Mouse (Mus musculus) hindbrain, embryonic 10.5 days (tissue): ENCODE measurements around the gene Chit1. TPM values are rescaled to one million over a fixed set of nuclear protein-coding genes. Genes with fewer than 3 reads are reported as not detected.

Experiments used
- DNase-seq: peaks from one replicate; pipeline ENCODE4 v3.0.0-alpha.2; 2017; ENCODE audit warnings: low spot score
- H3K27ac ChIP-seq: fragments of 300-500 bp; sonication (generic); 2 replicates; pipeline ENCODE4 v1.5.1; 2016; ENCODE audit warnings: mild to moderate bottlenecking, moderate library complexity
- H3K27me3 ChIP-seq: fragments of 300-500 bp; sonication (generic); 2 replicates; pipeline ENCODE4 v1.6.1; 2016; ENCODE audit warnings: mild to moderate bottlenecking; ENCODE audit not compliant: poor library complexity, insufficient read depth, severe bottlenecking
- H3K36me3 ChIP-seq: fragments of 300-500 bp; sonication (generic); 2 replicates; pipeline ENCODE4 v1.6.1; 2016; ENCODE audit warnings: mild to moderate bottlenecking, moderate library complexity
- H3K4me1 ChIP-seq: fragments of 300-500 bp; sonication (generic); replicated peaks from 2 replicates; pipeline ENCODE4 v1.6.1; 2016; ENCODE audit warnings: mild to moderate bottlenecking
- H3K4me3 ChIP-seq: fragments of 300-500 bp; sonication (generic); 2 replicates; pipeline ENCODE4 v1.5.1; 2016; ENCODE audit warnings: mild to moderate bottlenecking, moderate library complexity
- H3K9me3 ChIP-seq: fragments of 300-500 bp; sonication (generic); 2 replicates; pipeline ENCODE4 v1.6.1; 2016; ENCODE audit warnings: mild to moderate bottlenecking, moderate library complexity
- WGBS: fragments of 180-500 bp; shearing (Covaris S2); methylation state at CpG from one replicate; pipeline ENCODE4 v1.1.7; 2016; 5-methylcytosine and 5-hydroxymethylcytosine counted together
- polyA plus RNA-seq: library from polyadenylated mRNA; unstranded; fragments of >200 nt; fragmentation: Nextera tagmentation; extraction: Ambion mirVana; gene quantifications from 2 replicates; pipeline ENCODE4 v1.2.1, GENCODE M21; 2016

Chit1 gene
- polyA plus RNA-seq, 1 experiment from 2014 or later = not detected

DNA sequence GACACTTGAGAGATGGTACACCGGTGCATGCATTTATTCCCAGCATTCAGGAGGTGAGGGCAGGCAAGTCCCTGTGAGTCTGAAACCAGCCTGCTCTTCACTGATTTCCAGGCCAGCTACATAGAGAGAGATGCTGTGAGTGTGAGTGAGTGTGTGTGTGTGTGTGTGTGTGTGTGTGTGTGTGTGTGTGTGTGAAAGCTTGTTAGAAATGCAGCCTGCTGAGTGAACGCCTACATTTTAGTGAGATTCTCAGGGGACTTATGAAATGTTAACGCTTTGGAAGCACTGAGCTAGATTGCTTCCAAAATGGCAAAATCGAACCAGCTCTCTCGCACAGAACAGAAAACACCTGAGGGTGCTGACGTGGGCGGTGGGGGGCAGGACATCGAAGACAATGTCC lies 35.0 kb downstream of the Chit1 start:
- Histone ChIP-seq H3K36me3 (no peaks in the 10 kb centered on the region), H3K27ac (no peak overlapping the region), H3K4me1 (peaks cover 26% of the 10 kb centered on the region), H3K4me3 (no peak overlapping the region), H3K9me3 (no peaks in the 10 kb centered on the region), H3K27me3 (peaks cover 4% of the 10 kb centered on the region; the same call in 1 of the 2 replicates)
- no peak for DNase-seq
- WGBS = 87% methylated on average over 8 of the region's 8 CpGs

DNA sequence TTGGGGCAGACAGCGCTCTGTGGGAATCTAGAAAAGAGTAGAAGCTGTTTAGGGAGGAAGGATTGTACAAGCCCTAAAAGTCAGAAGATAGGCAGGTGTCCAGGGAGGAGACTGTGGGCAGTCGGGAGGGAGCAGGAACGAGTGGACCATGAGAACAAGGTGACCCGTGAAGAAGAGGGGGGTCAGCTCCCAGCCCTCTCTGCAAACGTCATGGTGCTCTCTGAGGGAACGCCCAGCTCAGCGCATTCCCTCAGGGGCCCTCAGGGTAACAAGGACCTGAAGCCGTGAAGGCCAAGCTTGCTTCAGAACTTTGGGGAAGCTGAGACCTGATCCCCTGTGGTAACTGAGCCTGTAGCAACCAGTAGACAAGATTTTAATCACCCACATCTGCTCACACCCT lies 39.0 kb downstream of the Chit1 start:
- Histone ChIP-seq H3K27ac (no peak overlapping the region), H3K4me3 (no peak overlapping the region), H3K36me3 (no peaks in the 10 kb centered on the region), H3K27me3 (no peaks in the 10 kb centered on the region), H3K4me1 (no peaks in the 10 kb centered on the region; the same call in 1 of the 2 replicates), H3K9me3 (0 out of 2 replicates have a peak, but pooled peaks cover 2% of the 10 kb centered on the region)
- 71% methylated on average over 8 of the region's 8 CpGs for WGBS
- DNase-seq = no peak

DNA sequence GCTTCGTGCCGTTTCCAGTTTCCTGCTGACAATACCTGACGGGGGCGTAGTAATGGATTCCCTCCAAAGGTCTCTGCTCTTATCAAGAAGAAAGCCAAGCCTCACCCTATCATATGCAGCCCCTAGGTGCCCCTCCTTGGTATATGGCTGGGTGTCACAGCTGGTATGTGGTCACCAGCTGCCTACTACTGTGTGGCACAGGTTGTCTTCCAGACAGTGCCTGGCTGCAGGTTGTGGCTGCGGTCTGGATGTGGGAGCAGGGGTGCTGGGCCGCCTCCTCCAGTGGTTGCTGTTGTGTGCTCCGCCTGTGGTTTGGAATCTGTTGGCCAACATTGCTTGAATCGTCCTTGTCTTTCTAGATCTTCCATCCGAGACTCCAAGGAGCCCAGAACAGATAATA lies 39.7 kb downstream of the Chit1 start:
- Histone ChIP-seq H3K36me3 (no peaks in the 10 kb centered on the region), H3K9me3 (0 out of 2 replicates have a peak, but pooled peaks cover 3% of the 10 kb centered on the region), H3K4me3 (no peak overlapping the region), H3K27ac (no peak overlapping the region), H3K27me3 (no peaks in the 10 kb centered on the region), H3K4me1 (no peaks in the 10 kb centered on the region; the same call in 1 of the 2 replicates)
- WGBS = 92% methylated on average over 9 of the region's 9 CpGs
- DNase-seq = no peak

DNA sequence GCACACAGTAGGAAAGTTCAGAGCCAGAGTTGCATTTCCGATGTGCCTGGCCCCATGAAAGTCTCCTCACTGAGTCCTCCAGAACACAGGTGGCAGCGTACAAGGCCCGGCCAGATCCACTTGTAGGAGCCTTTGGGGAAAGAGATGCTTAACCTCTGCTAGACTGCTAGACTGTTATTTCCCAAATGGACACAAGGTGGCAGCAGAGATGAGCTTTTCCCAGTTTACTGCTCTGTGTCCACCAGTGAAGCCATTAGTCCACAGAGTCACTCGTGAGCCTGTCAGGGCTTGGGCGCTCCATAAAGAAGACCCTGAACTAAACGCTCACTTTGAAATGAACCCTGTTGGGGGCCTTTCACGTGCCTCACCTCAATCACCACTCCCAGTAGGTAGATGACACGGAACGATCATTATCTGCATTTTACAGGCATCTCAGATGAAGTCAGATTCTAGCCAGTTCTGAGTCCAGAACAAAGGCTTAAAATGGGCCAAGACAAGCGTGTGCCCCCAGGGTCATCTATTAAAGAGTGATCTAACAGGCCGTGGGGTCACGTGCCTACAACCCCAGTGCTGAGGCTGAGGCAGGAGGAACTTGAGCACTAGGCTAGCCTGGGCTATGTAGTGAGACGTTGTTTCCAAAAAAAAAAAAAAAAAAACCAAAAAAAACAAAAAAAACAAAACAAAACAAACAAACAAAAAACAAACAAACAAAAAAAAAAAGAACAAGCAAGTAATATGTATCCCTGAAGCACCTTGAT lies 40.8 kb downstream of the Chit1 start:
- no peaks in the 10 kb centered on the region for H3K36me3 ChIP-seq
- H3K27me3 ChIP-seq = no peaks in the 10 kb centered on the region
- H3K27ac ChIP-seq = no peak overlapping the region
- H3K4me1 ChIP-seq = no peaks in the 10 kb centered on the region; the same call in 1 of the 2 replicates
- WGBS = 39% methylated on average over 13 of the region's 13 CpGs
- peak; percentile 89 for DNase-seq
- no peak overlapping the region for H3K4me3 ChIP-seq
- H3K9me3 ChIP-seq = 0 out of 2 replicates have a peak, but pooled peaks cover 3% of the 10 kb centered on the region

DNA sequence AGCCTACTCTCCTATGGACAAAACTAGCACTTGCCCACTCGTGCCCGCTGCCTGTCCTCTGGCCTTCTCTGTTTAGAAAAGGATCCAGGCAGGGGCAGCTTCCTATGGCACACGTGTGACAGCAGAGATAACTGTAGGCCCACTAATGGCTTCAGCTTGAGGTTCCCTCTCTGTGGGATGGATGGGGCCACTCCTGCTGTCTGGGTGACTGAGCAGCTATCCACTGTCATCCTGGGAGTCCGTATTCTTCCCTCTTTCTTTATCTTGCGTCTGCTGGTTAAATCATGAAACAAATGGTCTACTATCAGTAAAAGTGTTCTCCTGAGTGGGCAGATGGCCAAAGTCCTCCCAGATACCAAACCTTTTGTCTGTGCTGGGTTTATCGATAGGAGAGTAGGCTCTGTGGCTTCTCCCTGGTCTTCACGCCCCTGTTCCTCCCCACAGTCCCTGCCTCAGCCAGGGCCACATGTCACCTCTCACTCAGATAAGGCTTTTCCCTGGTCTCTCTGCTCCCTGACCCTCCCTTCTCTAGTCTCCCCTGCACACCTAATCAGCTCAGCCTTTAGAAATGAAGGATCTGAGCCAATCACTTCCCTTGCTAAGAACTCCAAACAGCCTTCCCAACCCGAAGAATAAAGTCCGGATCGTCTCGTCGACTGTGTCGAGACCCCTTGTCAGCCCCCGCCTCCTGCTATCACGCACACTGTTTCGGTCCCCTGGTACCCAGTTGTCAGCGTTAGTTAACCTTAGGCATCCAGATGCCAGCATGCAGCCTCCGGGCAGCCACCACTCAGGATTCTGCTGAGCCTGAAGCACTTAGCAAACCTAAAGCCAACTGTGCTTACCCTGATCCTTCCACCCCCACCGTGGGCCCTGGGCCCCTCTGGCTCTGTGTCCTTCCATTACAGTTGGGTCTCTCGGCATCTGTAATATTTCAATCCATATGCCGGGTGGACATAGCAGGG lies 41.9 kb downstream of the Chit1 start:
- no peak for DNase-seq
- Histone ChIP-seq H3K27ac (no peak overlapping the region; the same call in 1 of the 2 replicates), H3K27me3 (no peaks in the 10 kb centered on the region), H3K9me3 (0 out of 2 replicates have a peak, but pooled peaks cover 3% of the 10 kb centered on the region), H3K4me3 (no peak overlapping the region), H3K36me3 (no peaks in the 10 kb centered on the region), H3K4me1 (no peaks in the 10 kb centered on the region; the same call in 1 of the 2 replicates)
- 78% methylated on average over 21 of the region's 21 CpGs for WGBS

DNA sequence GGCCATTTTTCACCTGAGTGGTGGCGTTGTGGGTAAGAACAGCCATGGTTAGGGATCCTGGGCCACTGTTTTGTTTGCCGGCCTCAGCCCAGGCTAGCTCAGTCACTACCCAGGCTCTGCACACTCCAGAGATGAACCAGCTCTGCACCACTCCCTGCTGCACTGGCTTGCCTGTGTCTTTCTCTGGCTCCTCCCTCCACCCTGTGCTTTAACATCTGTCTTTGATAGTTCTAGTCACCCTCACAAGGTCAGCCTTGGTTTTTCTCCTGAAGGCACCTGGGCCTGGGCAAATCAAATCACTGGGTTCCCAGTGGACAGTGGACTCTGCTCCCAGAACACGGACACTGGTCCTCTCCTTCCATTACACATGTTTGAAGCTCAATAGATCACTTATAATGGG lies 43.1 kb downstream of the Chit1 start:
- WGBS = 93% methylated on average over 3 of the region's 3 CpGs
- Histone ChIP-seq H3K36me3 (no peaks in the 10 kb centered on the region), H3K9me3 (0 out of 2 replicates have a peak, but pooled peaks cover 3% of the 10 kb centered on the region), H3K27me3 (no peaks in the 10 kb centered on the region), H3K27ac (no peak overlapping the region), H3K4me3 (no peak overlapping the region), H3K4me1 (no peaks in the 10 kb centered on the region; the same call in 1 of the 2 replicates)
- no peak for DNase-seq

DNA sequence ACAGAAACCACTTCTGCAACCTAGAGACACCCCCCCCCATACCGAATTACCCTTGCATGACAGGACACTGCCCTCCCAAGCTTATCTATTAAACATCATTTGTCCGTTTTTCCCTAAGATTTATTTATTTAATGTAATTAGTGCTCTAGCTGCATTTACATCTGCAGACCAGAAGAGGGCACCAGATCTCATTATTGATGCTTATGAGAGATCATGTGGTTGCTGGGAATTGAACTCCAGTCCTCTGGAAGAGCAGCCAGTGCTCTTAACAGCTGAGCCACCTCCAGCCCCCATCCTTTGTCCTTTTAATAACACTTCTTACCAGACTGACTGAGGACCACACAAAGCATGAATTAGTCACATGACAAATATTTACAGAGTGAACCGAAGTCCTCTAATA lies 43.6 kb downstream of the Chit1 start:
- Histone ChIP-seq H3K36me3 (no peaks in the 10 kb centered on the region), H3K27ac (no peak overlapping the region), H3K4me3 (no peak overlapping the region), H3K4me1 (no peaks in the 10 kb centered on the region; the same call in 1 of the 2 replicates), H3K9me3 (0 out of 2 replicates have a peak, but pooled peaks cover 3% of the 10 kb centered on the region), H3K27me3 (no peaks in the 10 kb centered on the region)
- DNase-seq = no peak
- WGBS = 53% methylated on average over 3 of the region's 3 CpGs

DNA sequence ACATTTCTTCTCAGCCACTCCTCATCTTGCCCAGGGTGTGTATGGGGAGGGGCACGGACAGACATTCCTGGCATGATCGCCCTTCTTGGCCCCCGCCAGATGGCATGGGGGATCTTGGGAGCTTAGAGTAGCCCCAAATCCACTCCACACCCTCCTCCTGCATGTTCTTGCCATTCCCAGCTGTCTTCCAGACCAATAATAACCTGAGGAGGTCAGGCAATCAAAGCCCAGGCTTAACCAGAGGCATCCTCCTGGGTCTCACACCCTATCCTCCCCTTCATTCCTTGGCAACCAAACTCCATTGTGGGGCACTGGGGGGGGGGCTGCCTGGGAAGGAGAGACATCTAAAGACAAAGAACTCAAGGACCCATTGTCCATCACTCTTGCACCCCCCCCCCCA lies 49.4 kb downstream of the Chit1 start:
- no peak overlapping the region for H3K27ac ChIP-seq
- no peaks in the 10 kb centered on the region for H3K36me3 ChIP-seq
- no peak overlapping the region for H3K4me3 ChIP-seq
- H3K9me3 ChIP-seq = no peaks in the 10 kb centered on the region
- H3K4me1 ChIP-seq = peaks cover 15% of the 10 kb centered on the region; the same call in 1 of the 2 replicates
- H3K27me3 ChIP-seq = no peaks in the 10 kb centered on the region
- 88% methylated on average over 3 of the region's 3 CpGs for WGBS
- no peak for DNase-seq

DNA sequence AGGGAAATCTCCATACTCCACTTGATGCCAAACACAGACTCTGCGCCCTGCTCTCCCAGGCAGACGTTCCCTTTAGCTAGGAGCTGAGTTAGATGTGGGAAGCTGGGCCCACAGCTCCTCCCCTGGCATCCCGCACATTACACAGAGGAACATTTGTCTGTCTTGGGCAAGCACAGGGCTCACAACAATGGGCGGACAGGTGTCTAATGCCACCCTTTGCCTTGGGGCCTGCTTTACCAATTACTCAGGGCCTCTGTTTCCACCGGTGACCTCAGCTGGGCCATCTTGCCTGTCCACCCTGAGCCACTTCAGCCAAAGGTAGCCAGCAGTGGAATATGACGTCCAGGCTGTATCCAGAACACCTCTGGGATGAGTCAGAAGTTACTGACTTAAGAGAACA lies 50.4 kb downstream of the Chit1 start:
- H3K4me1 ChIP-seq = peaks cover 15% of the 10 kb centered on the region; the same call in 1 of the 2 replicates
- WGBS = 83% methylated on average over 6 of the region's 6 CpGs

DNA sequence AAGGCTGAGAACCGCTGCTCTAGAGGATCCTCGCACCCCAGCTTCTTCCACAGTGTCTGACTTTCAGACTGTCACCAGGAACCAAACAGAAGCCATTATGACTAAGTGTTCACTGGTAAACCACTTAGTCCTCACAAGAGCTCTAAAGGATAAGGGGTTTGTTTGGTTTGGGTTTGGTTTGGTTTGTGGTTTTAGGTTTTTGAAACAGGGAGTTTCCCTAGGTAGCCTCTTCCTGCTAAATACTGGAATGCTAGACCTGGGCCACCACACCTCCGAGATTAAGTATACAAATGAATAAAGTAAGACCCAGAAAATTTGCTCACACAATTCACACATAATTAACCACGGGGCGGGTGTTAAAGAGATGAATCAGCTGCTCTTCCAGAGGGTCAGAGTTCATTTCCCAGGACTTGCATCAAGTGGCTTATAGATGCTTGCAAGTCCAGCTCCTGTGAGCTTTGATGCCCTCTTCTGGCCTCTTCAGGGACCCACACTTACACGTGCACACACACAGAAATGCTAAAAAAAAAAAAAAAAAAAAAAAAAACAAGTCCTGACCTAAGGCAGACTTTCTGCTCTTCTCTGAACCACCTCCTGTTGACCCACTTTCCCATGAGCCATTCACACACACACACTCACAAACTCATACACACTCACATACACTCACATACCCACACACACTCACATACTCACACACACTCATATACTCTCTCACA lies 51.6 kb downstream of the Chit1 start:
- no peak for DNase-seq
- Histone ChIP-seq H3K4me3 (no peak overlapping the region), H3K27me3 (no peaks in the 10 kb centered on the region), H3K27ac (no peak overlapping the region), H3K9me3 (no peaks in the 10 kb centered on the region), H3K4me1 (peaks cover 20% of the 10 kb centered on the region; the same call in 1 of the 2 replicates), H3K36me3 (no peaks in the 10 kb centered on the region)
- WGBS = 84% methylated on average over 6 of the region's 6 CpGs

More for the DNA sequence above, 50.4 kb downstream of the Chit1 start:
- H3K9me3 ChIP-seq = no peaks in the 10 kb centered on the region
- H3K27ac ChIP-seq = no peak overlapping the region
- no peak overlapping the region for H3K4me3 ChIP-seq
- H3K27me3 ChIP-seq = no peaks in the 10 kb centered on the region
- no peak for DNase-seq
- no peaks in the 10 kb centered on the region for H3K36me3 ChIP-seq

DNA sequence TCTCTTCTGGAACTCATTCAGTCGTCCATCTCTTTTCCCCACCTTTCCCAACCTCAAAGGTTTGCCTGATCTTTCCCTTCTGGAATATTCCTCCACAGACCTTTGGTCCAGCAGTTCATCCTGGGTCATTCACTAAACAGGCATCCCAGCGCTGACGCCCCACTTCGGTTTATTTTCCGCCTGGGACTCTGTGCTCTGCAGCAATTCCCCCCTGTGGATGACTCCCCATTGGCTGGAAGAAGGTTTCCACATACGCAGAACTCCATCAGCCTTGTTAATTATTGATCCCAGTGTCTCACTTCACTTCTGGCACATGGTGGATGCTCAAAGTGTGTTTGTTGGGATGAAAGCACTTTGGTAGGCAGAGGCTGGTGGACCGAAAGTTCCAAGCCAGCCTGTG lies 52.4 kb downstream of the Chit1 start:
- Histone ChIP-seq H3K27me3 (no peaks in the 10 kb centered on the region), H3K4me3 (no peak overlapping the region), H3K27ac (no peak overlapping the region), H3K9me3 (no peaks in the 10 kb centered on the region), H3K4me1 (peaks cover 21% of the 10 kb centered on the region; the same call in 1 of the 2 replicates), H3K36me3 (no peaks in the 10 kb centered on the region)
- 89% methylated on average over 7 of the region's 7 CpGs for WGBS
- DNase-seq = no peak

DNA sequence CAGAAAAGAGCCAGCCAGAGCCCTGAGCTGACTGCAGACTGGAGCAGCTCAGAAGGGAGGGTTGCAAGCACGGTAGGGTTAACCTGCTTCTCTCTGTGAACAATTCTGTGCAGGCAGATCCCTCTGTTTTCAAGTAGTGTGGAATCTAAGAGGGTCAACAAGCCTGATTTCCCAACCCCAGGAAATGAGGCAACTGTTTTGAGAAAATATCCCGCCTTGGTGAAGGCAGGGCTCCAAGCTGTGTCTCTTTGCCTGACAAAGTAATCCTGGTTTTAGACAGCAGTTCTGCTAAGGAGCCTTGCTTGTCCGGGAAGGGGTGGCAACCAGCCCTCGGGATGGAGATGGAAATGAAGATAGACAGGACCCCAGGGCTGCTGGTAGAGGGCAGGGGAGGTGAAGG lies 53.4 kb downstream of the Chit1 start:
- DNase-seq = no peak
- no peak overlapping the region for H3K27ac ChIP-seq
- peaks cover 21% of the 10 kb centered on the region; the same call in 1 of the 2 replicates for H3K4me1 ChIP-seq
- H3K36me3 ChIP-seq = no peaks in the 10 kb centered on the region
- no peak overlapping the region for H3K4me3 ChIP-seq
- 71% methylated on average over 4 of the region's 4 CpGs for WGBS
- no peaks in the 10 kb centered on the region for H3K27me3 ChIP-seq
- no peaks in the 10 kb centered on the region for H3K9me3 ChIP-seq
